Mouse (Mus musculus): ENCODE measurements around the gene Igflr1. TPM values are rescaled to one million over a fixed set of nuclear protein-coding genes. Genes with fewer than 3 reads are reported as not detected.
A peak's percentile ranks its signal among the peaks of the same experiment; 100 is the strongest.

Igflr1 gene
- polyA plus RNA-seq, 1 experiment: 17.0 TPM

- WGBS: 89% methylated on average over 2 of the region's 2 CpGs
Observed at GRCm38 (mm10) chr7:30560296-30560695, 4.9 kb upstream of the Igflr1 start.

GRCm38 (mm10) chr7:30562526-30563116 is 2.6 kb upstream of the Igflr1 start:
- Histone ChIP-seq H3K36me3 (ENCODE audit: control insufficient read depth, insufficient read depth, low read length) (peaks cover 4% of the 10 kb centered on the region; the same call in 1 of the 2 replicates), H3K4me3 (ENCODE audit: extremely low read depth, insufficient read depth, insufficient read length) (peak overlapping the region; percentile 79), H3K27me3 (ENCODE audit: control insufficient read depth, insufficient read depth, low read length) (no peaks in the 10 kb centered on the region), H3K4me1 (ENCODE audit: control insufficient read depth, insufficient read depth, insufficient read length) (peaks cover 6% of the 10 kb centered on the region; the same call in 1 of the 2 replicates), H3K27ac (ENCODE audit: insufficient read depth, low read length) (peak overlapping the region; percentile 84)
- no peak; the same call in 1 of the 2 replicates for TF ChIP-seq POLR2A (IDR thresholded peaks at IDR 0.05; ENCODE audit: low read depth, low read length)
- TF ChIP-seq CTCF (IDR thresholded peaks at IDR 0.05; ENCODE audit: extremely low read depth, insufficient read depth, insufficient read length, insufficient replicate concordance): no peak
- no peak for DNase-seq (ENCODE audit: low read depth in 1 of 2, low spot score in 2 of 2)
- WGBS: under 1% methylated on average over 27 of the region's 27 CpGs

More at GRCm38 (mm10) chr7:30560296-30560695, 4.9 kb upstream of the Igflr1 start:
- Histone ChIP-seq H3K36me3 (ENCODE audit: control insufficient read depth, insufficient read depth, low read length) (peaks cover 17% of the 10 kb centered on the region), H3K27me3 (ENCODE audit: control insufficient read depth, insufficient read depth, low read length) (no peaks in the 10 kb centered on the region), H3K27ac (ENCODE audit: insufficient read depth, low read length) (no peak overlapping the region), H3K4me1 (ENCODE audit: control insufficient read depth, insufficient read depth, insufficient read length) (peaks cover 6% of the 10 kb centered on the region; the same call in 1 of the 2 replicates), H3K4me3 (ENCODE audit: extremely low read depth, insufficient read depth, insufficient read length) (no peak overlapping the region)
- TF ChIP-seq POLR2A (IDR thresholded peaks at IDR 0.05; ENCODE audit: low read depth, low read length): no peak
- no peak for TF ChIP-seq CTCF (IDR thresholded peaks at IDR 0.05; ENCODE audit: extremely low read depth, insufficient read depth, insufficient read length, insufficient replicate concordance)
- no peak for DNase-seq (ENCODE audit: low read depth in 1 of 2, low spot score in 2 of 2)

- Histone ChIP-seq H3K36me3 (ENCODE audit: control insufficient read depth, insufficient read depth, low read length) (peaks cover 2% of the 10 kb centered on the region; the same call in 1 of the 2 replicates), H3K4me3 (ENCODE audit: extremely low read depth, insufficient read depth, insufficient read length) (peak within 1 kb of the TSS; percentile 90)
- under 1% methylated on average over 45 of the region's 45 CpGs for WGBS
Observed at GRCm38 (mm10) chr7:30563117-30563905, 1.9 kb upstream of the Igflr1 start, which contains the start of the genes U2af1l4, Gm49396 and Psenen. TSS of gene U2af1l4 (plus strand) at chr7:30563301. TSS of gene Gm49396 (plus strand) at chr7:30563344. TSS of gene Psenen (minus strand) at chr7:30563627.

GRCm38 (mm10) chr7:30563906-30564280 is 1.3 kb upstream of the Igflr1 start:
- peak in 1 of 2 experiments; percentile 42 for DNase-seq (ENCODE audit: low read depth in 1 of 2, low spot score in 2 of 2)
- Histone ChIP-seq H3K4me3 (ENCODE audit: extremely low read depth, insufficient read depth, insufficient read length) (peak overlapping the region; percentile 90), H3K4me1 (ENCODE audit: control insufficient read depth, insufficient read depth, insufficient read length) (peaks cover 2% of the 10 kb centered on the region; the same call in 1 of the 2 replicates), H3K27ac (ENCODE audit: insufficient read depth, low read length) (peak overlapping the region; percentile 95), H3K27me3 (ENCODE audit: control insufficient read depth, insufficient read depth, low read length) (no peaks in the 10 kb centered on the region), H3K36me3 (ENCODE audit: control insufficient read depth, insufficient read depth, low read length) (peaks cover 3% of the 10 kb centered on the region)
- no peak for TF ChIP-seq CTCF (IDR thresholded peaks at IDR 0.05; ENCODE audit: extremely low read depth, insufficient read depth, insufficient read length, insufficient replicate concordance)
- WGBS: 21% methylated on average over 6 of the region's 6 CpGs

More at GRCm38 (mm10) chr7:30563117-30563905, 1.9 kb upstream of the Igflr1 start, which contains the start of the genes U2af1l4, Gm49396 and Psenen:
- DNase-seq (ENCODE audit: low read depth in 1 of 2, low spot score in 2 of 2): peak; percentile 95 to 98
- peak within 1 kb of the TSS; percentile 95 for H3K27ac ChIP-seq (ENCODE audit: insufficient read depth, low read length)
- no peak for TF ChIP-seq CTCF (IDR thresholded peaks at IDR 0.05; ENCODE audit: extremely low read depth, insufficient read depth, insufficient read length, insufficient replicate concordance)
- no peak; the same call in 1 of the 2 replicates for TF ChIP-seq POLR2A (IDR thresholded peaks at IDR 0.05; ENCODE audit: low read depth, low read length)
- no peaks in the 10 kb centered on the region for H3K27me3 ChIP-seq (ENCODE audit: control insufficient read depth, insufficient read depth, low read length)
- peaks cover 6% of the 10 kb centered on the region; the same call in 1 of the 2 replicates for H3K4me1 ChIP-seq (ENCODE audit: control insufficient read depth, insufficient read depth, insufficient read length)

GRCm38 (mm10) chr7:30566033-30566432 is 806 bp downstream of the Igflr1 start:
- Histone ChIP-seq H3K36me3 (ENCODE audit: control insufficient read depth, insufficient read depth, low read length) (peaks cover 16% of the 10 kb centered on the region), H3K27ac (ENCODE audit: insufficient read depth, low read length) (no peak overlapping the region), H3K4me1 (ENCODE audit: control insufficient read depth, insufficient read depth, insufficient read length) (peaks cover 2% of the 10 kb centered on the region; the same call in 1 of the 2 replicates), H3K27me3 (ENCODE audit: control insufficient read depth, insufficient read depth, low read length) (no peaks in the 10 kb centered on the region), H3K4me3 (ENCODE audit: extremely low read depth, insufficient read depth, insufficient read length) (no peak overlapping the region)
- WGBS: 79% methylated on average over 9 of the region's 9 CpGs
- no peak for DNase-seq (ENCODE audit: low read depth in 1 of 2, low spot score in 2 of 2)
- TF ChIP-seq CTCF (IDR thresholded peaks at IDR 0.05; ENCODE audit: extremely low read depth, insufficient read depth, insufficient read length, insufficient replicate concordance): no peak
- no peak for TF ChIP-seq POLR2A (IDR thresholded peaks at IDR 0.05; ENCODE audit: low read depth, low read length)

GRCm38 (mm10) chr7:30567555-30567954 is 2.3 kb downstream of the Igflr1 start:
- 97% methylated on average over 11 of the region's 11 CpGs for WGBS
- H3K36me3 ChIP-seq (ENCODE audit: control insufficient read depth, insufficient read depth, low read length): peaks cover 19% of the 10 kb centered on the region

More at GRCm38 (mm10) chr7:30567555-30567954, 2.3 kb downstream of the Igflr1 start:
- Histone ChIP-seq H3K27ac (ENCODE audit: insufficient read depth, low read length) (no peak overlapping the region), H3K27me3 (ENCODE audit: control insufficient read depth, insufficient read depth, low read length) (no peaks in the 10 kb centered on the region), H3K4me1 (ENCODE audit: control insufficient read depth, insufficient read depth, insufficient read length) (peaks cover 2% of the 10 kb centered on the region; the same call in 1 of the 2 replicates), H3K4me3 (ENCODE audit: extremely low read depth, insufficient read depth, insufficient read length) (no peak overlapping the region)
- DNase-seq (ENCODE audit: low read depth in 1 of 2, low spot score in 2 of 2): no peak
- no peak for TF ChIP-seq POLR2A (IDR thresholded peaks at IDR 0.05; ENCODE audit: low read depth, low read length)
- TF ChIP-seq CTCF (IDR thresholded peaks at IDR 0.05; ENCODE audit: extremely low read depth, insufficient read depth, insufficient read length, insufficient replicate concordance): no peak

All from spleen, adult 2 months (tissue).